Mouse (Mus musculus) Patski (cell line): ENCODE measurements at regions not wholly inside any gene's neighbourhood (a gene's known extent, or its start where the extent isn't known, plus 50 kb on each side); places are given as distances from the start of the nearest gene placed in this dataset.

Experiments
- ATAC-seq: fragments of 100-300 bp; one replicate; pipeline ENCODE4 v1.8.0; 2021
- CTCF ChIA-PET: fragments of 350-600 bp; sonication (Branson Sonifier 250); formaldehyde crosslinking; loops from one replicate; lab custom pipeline; 2022; ENCODE audit warnings: inconsistent platforms; lab: Charles Lee
- POLR2A ChIA-PET: fragments of 350-600 bp; sonication (Branson Sonifier 250); formaldehyde crosslinking; loops from one replicate; lab custom pipeline; 2022; ENCODE audit warnings: antibody characterized with exemption, inconsistent platforms; lab: Charles Lee
- DNase-seq: peaks from one replicate; pipeline ENCODE4 v3.0.0-alpha.2; 2011; ENCODE audit warnings: low read depth, low spot score
- H3K27me3 ChIP-seq: fragments of 371-371 bp; one replicate; pipeline ENCODE4 v1.5.1; 2021
- CTCF ChIP-seq: fragments of 100-300 bp; IDR thresholded peaks from one replicate; pipeline ENCODE4 v1.5.1; 2021
- in situ Hi-C: fragments of 300-500 bp; cut with MboI; formaldehyde crosslinking; loops from 3 replicates; pipeline ENCODE4 v1.11.1; 2018; ENCODE audit warnings: low pct_unique_long_range_greater_than_20kb, mixed read lengths

DNA sequence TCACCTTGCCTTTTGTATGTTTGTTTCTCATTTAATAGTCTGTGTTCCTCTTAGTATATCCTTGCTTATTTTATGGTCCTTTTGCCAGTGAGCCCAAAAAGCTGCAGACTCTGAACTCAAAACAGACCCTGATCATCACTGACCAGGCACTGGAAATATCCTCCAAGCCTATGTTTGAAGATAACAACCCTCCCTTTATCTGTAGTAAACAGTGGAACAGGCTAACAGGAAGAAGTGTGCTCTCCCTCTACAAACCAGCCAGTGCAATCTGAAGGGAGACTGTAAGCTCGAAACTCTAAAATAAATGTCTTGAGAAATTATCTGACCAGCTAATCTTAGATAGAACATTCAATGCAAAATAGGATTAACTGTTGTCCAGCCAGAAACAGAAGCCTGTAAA, 336.4 kb upstream of the Rag2 start:
- no peak for DNase-seq
- ChIA-PET CTCF (no interaction called here), POLR2A (no interaction called here)
- no peak for TF ChIP-seq CTCF
- H3K27me3 ChIP-seq = peaks cover 3% of the 10 kb centered on the region
- in situ Hi-C loops = no loop called here
- ATAC-seq = no peak

- ATAC-seq (no peak), DNase-seq (no peak)
- peaks cover 3% of the 10 kb centered on the region for H3K27me3 ChIP-seq
- ChIA-PET POLR2A (no interaction called here), CTCF (no interaction called here)
- TF ChIP-seq CTCF = peak; percentile 64
- in situ Hi-C loops = no loop called here
Measured at GRCm38 (mm10) chr2:101289168-101289567, 335.4 kb upstream of the Rag2 start.

DNA sequence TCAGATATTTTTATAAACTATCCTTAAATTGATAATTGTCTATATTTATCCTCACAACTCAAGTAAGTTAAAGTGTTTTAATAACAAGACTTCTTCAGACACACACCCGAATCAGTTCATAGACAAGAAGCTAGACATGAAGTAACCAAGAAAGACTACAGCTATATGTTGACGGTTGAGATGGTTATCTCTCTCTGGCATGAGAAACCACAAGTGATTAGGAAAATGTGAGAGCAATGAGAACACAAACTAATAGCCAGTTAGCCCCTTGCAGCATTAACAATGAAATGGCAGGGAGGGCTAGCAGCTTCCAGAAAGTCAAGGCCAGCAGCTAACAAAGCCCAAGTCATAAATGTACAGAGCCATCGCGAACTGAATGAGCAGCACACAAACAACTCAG, 333.8 kb upstream of the Rag2 start:
- DNase-seq = no peak
- in situ Hi-C loops = no loop called here
- ChIA-PET CTCF (interaction anchor here (1.4 kb wide), 1 partner anchor 9 kb away, joined by 3 read pairs; no protein-coding TSS in a partner anchor), POLR2A (no interaction called here)
- H3K27me3 ChIP-seq = peaks cover 10% of the 10 kb centered on the region
- ATAC-seq = no peak
- TF ChIP-seq CTCF = no peak

DNA sequence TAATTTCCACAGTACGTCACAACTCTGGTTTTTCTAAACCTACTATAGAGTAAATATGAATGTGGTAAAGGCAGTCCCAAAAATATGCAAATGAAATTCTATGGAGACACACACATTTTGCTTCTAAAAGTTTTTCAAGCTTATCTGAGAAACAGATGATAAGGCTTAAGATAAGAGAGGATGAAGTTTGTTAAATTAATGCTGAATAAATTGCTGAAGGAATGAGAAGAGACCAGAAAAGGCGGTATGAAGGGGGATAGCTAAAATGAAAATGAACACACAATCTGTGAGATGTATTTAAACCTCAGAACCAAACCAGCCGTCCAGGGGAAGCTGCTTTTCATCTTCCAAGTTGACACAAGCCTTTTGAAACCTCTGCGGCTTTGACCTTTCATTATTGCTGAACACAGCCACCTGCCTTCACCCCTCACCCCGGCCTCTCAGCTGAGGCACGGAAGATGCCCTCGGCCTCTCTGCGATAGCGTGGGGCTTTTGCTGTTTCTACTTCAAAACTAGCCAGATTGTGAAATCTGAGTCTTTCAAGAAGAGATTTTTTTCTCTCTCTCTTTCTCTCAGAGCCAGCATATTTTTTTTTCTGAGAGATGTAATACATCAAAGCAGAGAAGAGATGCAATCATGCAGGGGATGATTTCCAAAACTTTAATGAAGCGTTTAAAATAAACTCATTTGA, 328.7 kb upstream of the Rag2 start:
- peaks cover 16% of the 10 kb centered on the region for H3K27me3 ChIP-seq
- no peak for TF ChIP-seq CTCF
- ChIA-PET CTCF (no interaction called here), POLR2A (no interaction called here)
- ATAC-seq (no peak), DNase-seq (no peak)
- in situ Hi-C loops = no loop called here

- peaks cover 19% of the 10 kb centered on the region for H3K27me3 ChIP-seq
- CTCF ChIA-PET = no interaction called here
- no peak for DNase-seq
- POLR2A ChIA-PET = no interaction called here
- no peak for ATAC-seq
- TF ChIP-seq CTCF = no peak
- in situ Hi-C loops = no loop called here
Measured at GRCm38 (mm10) chr2:101296369-101296682, 328.2 kb upstream of the Rag2 start.

DNA sequence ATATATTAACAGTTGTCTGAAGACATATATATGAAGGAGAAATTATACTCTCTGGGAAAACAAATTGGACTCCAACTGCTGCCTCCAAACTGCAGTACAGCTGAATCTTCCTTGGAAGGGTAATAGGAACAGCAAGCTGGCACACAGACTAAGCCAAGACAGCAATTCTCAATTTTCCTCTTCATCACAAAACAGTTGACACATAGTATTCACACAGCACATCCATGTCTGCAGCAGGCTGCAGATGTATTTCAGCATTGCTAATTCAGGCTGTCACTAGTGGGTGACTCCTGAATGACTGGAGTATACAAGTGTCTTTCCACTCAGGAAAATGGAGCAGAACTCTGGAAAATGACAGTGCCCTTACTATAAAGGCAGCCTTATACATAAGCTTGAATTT, 327.7 kb upstream of the Rag2 start:
- no peak for DNase-seq
- ChIA-PET POLR2A (no interaction called here), CTCF (no interaction called here)
- H3K27me3 ChIP-seq = peaks cover 20% of the 10 kb centered on the region
- no peak for TF ChIP-seq CTCF
- ATAC-seq = no peak
- in situ Hi-C loops = no loop called here

- no peak for TF ChIP-seq CTCF
- DNase-seq (no peak), ATAC-seq (no peak)
- peaks cover 24% of the 10 kb centered on the region for H3K27me3 ChIP-seq
- in situ Hi-C loops = no loop called here
- POLR2A ChIA-PET = no interaction called here
- CTCF ChIA-PET = no interaction called here
Measured at GRCm38 (mm10) chr2:101299126-101299525, 325.4 kb upstream of the Rag2 start.

DNA sequence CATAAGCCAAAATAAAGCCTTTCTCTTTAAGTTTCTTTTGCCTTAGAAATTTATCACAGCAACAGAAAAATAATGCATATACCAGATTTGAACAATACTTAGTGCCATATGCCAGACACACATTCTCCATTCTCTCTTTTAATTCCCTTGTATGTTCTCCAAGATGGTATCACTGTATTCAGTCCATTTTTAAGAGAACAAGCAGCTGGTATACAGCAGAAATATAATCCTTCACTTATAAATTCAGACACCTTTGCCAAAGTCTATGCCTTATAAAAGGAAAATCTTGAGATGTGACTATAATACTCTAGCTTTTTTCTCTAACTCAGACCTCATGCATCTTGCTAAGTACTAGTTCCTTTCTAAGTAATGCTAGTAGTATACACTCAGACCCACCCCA, 324.4 kb upstream of the Rag2 start:
- DNase-seq = no peak
- TF ChIP-seq CTCF = no peak
- no peak for ATAC-seq
- H3K27me3 ChIP-seq = peaks cover 23% of the 10 kb centered on the region
- ChIA-PET POLR2A (no interaction called here), CTCF (no interaction called here)
- in situ Hi-C loops = no loop called here

DNA sequence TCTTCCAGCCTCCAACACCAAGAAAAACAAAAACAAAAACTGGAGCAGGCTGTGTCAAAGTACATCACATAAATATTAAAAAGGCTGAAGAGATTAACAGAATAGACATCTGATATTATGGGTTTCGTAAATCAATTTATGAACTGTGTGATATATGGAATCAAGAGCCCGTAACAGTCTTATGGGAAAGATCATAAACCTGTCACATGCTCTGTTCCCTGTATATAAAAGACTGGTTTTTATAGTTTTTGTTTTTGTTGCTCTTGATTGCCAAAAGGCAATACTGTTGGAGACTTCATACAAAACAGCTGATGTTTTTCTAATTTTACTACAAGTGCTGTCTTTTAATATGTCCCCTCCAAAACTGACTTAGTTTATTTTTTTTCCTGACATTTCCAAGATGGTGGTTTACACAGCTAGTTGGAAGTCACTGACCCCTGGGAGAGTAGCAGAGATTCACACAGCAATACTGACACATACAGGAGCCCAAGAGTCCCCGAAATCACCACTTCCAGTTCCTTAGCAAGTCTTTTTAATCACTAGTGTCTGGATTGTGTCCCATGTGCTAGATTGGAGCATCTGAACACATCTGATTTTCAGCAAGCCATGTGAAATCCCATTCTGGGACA, 303.1 kb upstream of the Rag2 start:
- H3K27me3 ChIP-seq = no peaks in the 10 kb centered on the region
- CTCF ChIA-PET = interaction anchor here (1.5 kb wide), 1 partner anchor 11 kb away, joined by 4 read pairs; no protein-coding TSS in a partner anchor
- no peak for TF ChIP-seq CTCF
- DNase-seq (no peak), ATAC-seq (no peak)
- in situ Hi-C loops = no loop called here
- POLR2A ChIA-PET = no interaction called here

- in situ Hi-C loops = no loop called here
- DNase-seq = no peak
- H3K27me3 ChIP-seq = peaks cover 7% of the 10 kb centered on the region
- no peak for ATAC-seq
- POLR2A ChIA-PET = no interaction called here
- CTCF ChIA-PET = no interaction called here
- TF ChIP-seq CTCF = no peak
Measured at GRCm38 (mm10) chr2:101356709-101357108, 267.8 kb upstream of the Rag2 start.

DNA sequence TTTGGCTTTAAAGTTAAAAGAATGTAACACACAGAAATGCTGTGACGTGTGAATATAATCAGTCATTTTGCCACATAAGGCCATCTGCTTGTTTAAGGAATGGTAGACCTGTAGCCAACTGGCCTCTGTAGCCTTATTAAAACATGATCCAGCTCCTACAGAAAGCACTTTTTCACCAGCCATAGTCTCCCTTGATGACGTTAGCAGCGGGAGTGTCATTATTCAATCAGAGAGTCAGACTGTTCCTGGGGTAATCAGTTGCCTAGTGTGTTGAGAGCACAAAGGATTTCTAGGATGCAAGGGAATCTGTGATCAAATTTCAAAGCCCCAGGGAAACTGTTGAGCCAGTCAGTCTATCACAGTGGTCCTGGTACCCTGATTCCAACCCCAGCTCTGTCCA, 260.3 kb upstream of the Rag2 start:
- ChIA-PET CTCF (no interaction called here), POLR2A (no interaction called here)
- ATAC-seq (no peak), DNase-seq (no peak)
- in situ Hi-C loops = no loop called here
- no peak for TF ChIP-seq CTCF
- peaks cover under 1% of the 10 kb centered on the region for H3K27me3 ChIP-seq

DNA sequence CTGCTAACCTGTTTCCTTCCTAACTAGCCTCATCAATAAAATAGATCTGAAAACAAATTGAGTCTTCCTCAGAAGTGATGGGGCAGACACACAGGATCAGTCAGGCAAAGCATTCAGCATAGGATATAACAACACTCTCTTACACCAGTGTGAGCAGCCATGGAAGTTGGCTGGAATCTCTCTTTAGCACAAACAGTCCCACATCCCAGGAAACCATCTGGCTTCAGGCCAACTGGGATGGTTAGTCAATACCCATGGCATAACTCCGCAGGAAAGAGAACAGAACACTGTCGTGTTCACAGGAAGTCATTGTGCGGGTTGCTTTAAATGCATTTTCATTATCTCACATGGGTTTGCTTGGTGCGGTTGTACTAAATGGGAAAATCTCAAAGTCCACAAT, 256.2 kb upstream of the Rag2 start:
- H3K27me3 ChIP-seq = no peaks in the 10 kb centered on the region
- no peak for TF ChIP-seq CTCF
- in situ Hi-C loops = no loop called here
- ChIA-PET POLR2A (no interaction called here), CTCF (no interaction called here)
- ATAC-seq (no peak), DNase-seq (no peak)
